In genomic region chr3:90357959-90358358, GRCm38 (mm10) we compare ENCODE assay signal across 22 mouse cellular contexts. TPM values are rescaled to one million over a fixed set of nuclear protein-coding genes. Genes with fewer than 3 reads are reported as not detected.
DNase-seq lines count a peak whose midpoint lies in the region; ATAC-seq and TF ChIP-seq lines count a peak whose summit lies in the region.
"Had no signal": no experiment of that assay in that cellular context is flagged by ENCODE, and none has a peak within 500 bp of the region (broad histone marks: within the 10 kb centered on the region; RNA-seq: fewer than 3 reads in every experiment).

No protein-coding gene starts in this region.

- WGBS in heart, adult 2 months: 60% methylated on average over 7 of the region's 7 CpGs
- WGBS in hindbrain, embryonic 12.5 days: 91% methylated on average over 7 of the region's 7 CpGs
- WGBS in midbrain, postnatal 0 days: 89% methylated on average over 7 of the region's 7 CpGs

- H3K9ac ChIP-seq in heart, adult 2 months (ENCODE audit: low read depth, low read length): no peak overlapping the region
- no peak overlapping the region for H3K9ac ChIP-seq in CH12.LX (ENCODE audit: insufficient read depth, low read depth)
- H3K9ac ChIP-seq in hindbrain, embryonic 12.5 days: no peak overlapping the region
- no peak overlapping the region for H3K9ac ChIP-seq in midbrain, postnatal 0 days (replicated peaks; ENCODE audit: low read length, poor library complexity, severe bottlenecking)

- peaks cover 9% of the 10 kb centered on the region for H3K36me3 ChIP-seq in heart, adult 2 months (ENCODE audit: control insufficient read depth, insufficient read depth, low read length)
- H3K36me3 ChIP-seq in CH12.LX (replicated peaks in 1 of 2; ENCODE audit: control insufficient read depth in 1 of 2, insufficient read depth in 1 of 2, low read length in 1 of 2): peaks cover 41 to 80% of the 10 kb centered on the region in 2 experiments
- H3K36me3 ChIP-seq in hindbrain, embryonic 12.5 days: peaks cover 77% of the 10 kb centered on the region
- peaks cover 54% of the 10 kb centered on the region for H3K36me3 ChIP-seq in midbrain, postnatal 0 days (ENCODE audit: insufficient read depth, low read length)

- no peak for TF ChIP-seq POLR2A in heart, adult 2 months (IDR thresholded peaks at IDR 0.05; ENCODE audit: insufficient read depth, low read depth, low read length)
- no peak for TF ChIP-seq POLR2A in CH12.LX (IDR thresholded peaks at IDR 0.05; ENCODE audit: low read depth, low read length)

- dilution Hi-C loops in CH12.LX (cut with MboI; ENCODE audit: extremely low pct_ligation_motif_present, extremely low pct_unique_long_range_greater_than_20kb, low sequenced_read_pairs): no loop called here

- DNase-seq in heart, adult 11 months: peak; percentile 62
- DNase-seq in heart, adult 2 months: no peak
- no peak for DNase-seq in CH12.LX (ENCODE audit: extremely low read depth)
- peak; percentile 45 for DNase-seq in induced T-regulatory cell, adult 2 months (ENCODE audit: low read depth)
- DNase-seq in thymus, postnatal 10 days (ENCODE audit: low spot score in 2 of 2): no peak
- DNase-seq in midbrain, postnatal 0 days (ENCODE audit: low spot score): no peak
- DNase-seq: adrenal gland, adult 2 months; adrenal gland, adult 8-10 months; adrenal gland, postnatal 10 days; adrenal gland, postnatal 14 days; adrenal gland, postnatal 25 days; adrenal gland, postnatal 36 days; B cell, adult 2 months; cerebellum, adult 11 months; cerebellum, adult 11-12 months; cerebellum, adult 18-20 months; cerebellum, adult 2 months had no signal

- peak overlapping the region; percentile 39 for H3K4me2 ChIP-seq in CH12.LX (ENCODE audit: insufficient read depth, low read depth, poor library complexity, severe bottlenecking)
- H3K4me2 ChIP-seq in hindbrain, embryonic 12.5 days (replicated peaks): no peak overlapping the region
- H3K4me2 ChIP-seq in midbrain, postnatal 0 days (ENCODE audit: low read depth, low read length, poor library complexity, severe bottlenecking): no peak overlapping the region

- intact Hi-C loops in heart, adult 2 months (cut with DNase I): no loop called here

- no peaks in the 10 kb centered on the region for H3K9me3 ChIP-seq in CH12.LX (replicated peaks; ENCODE audit: low read length)
- no peaks in the 10 kb centered on the region for H3K9me3 ChIP-seq in hindbrain, embryonic 12.5 days (replicated peaks)
- H3K9me3 ChIP-seq in midbrain, postnatal 0 days (ENCODE audit: low read length): no peaks in the 10 kb centered on the region
- H3K9me3 ChIP-seq: G1E had no signal

- H3K79me2 ChIP-seq in heart, adult 2 months (replicated peaks; ENCODE audit: control insufficient read depth, insufficient read depth, low read length): no peaks in the 10 kb centered on the region
- peaks cover 4% of the 10 kb centered on the region; the same call in 1 of the 2 replicates for H3K79me2 ChIP-seq in CH12.LX (replicated peaks; ENCODE audit: control insufficient read depth, extremely low read depth, insufficient read depth, poor library complexity, severe bottlenecking)

- no peak overlapping the region for H3K27ac ChIP-seq in heart, adult 2 months
- peak overlapping the region; percentile 57 for H3K27ac ChIP-seq in CH12.LX (ENCODE audit: insufficient read depth, low read depth)
- H3K27ac ChIP-seq in hindbrain, embryonic 12.5 days: no peak overlapping the region
- H3K27ac ChIP-seq in midbrain, postnatal 0 days (ENCODE audit: low read depth, low read length): no peak overlapping the region

- ATAC-seq in CD4-positive, CD25-positive, alpha-beta regulatory T cell, adult 4 months: peak; percentile 43
- no peak for ATAC-seq in hindbrain, embryonic 12.5 days (ENCODE audit: low FRiP score)
- ATAC-seq in midbrain, postnatal 0 days (ENCODE audit: low FRiP score): no peak
- ATAC-seq: activated CD4-positive, CD25-positive, alpha-beta regulatory T cell, adult 4 months; Patski had no signal

- in situ Hi-C loops in CH12.LX (cut with MboI; ENCODE audit: low pct_ligation_motif_present, low pct_unique_long_range_greater_than_20kb, low sequenced_read_pairs): no loop called here

- H3K4me3 ChIP-seq in heart, adult 2 months: no peak overlapping the region
- H3K4me3 ChIP-seq in CH12.LX (replicated peaks in 1 of 3; ENCODE audit: low read depth in 2 of 3, low read length in 2 of 3, poor library complexity in 1 of 3): no peak overlapping the region
- H3K4me3 ChIP-seq in hindbrain, embryonic 12.5 days: no peak overlapping the region
- H3K4me3 ChIP-seq in midbrain, postnatal 0 days (ENCODE audit: low read depth, low read length): no peak overlapping the region

- no peaks in the 10 kb centered on the region for H3K27me3 ChIP-seq in heart, adult 2 months (ENCODE audit: control insufficient read depth, insufficient read depth, low read length)
- no peaks in the 10 kb centered on the region for H3K27me3 ChIP-seq in CH12.LX (replicated peaks)
- no peaks in the 10 kb centered on the region for H3K27me3 ChIP-seq in hindbrain, embryonic 12.5 days
- no peaks in the 10 kb centered on the region for H3K27me3 ChIP-seq in midbrain, postnatal 0 days (ENCODE audit: insufficient read depth, low read length)
- H3K27me3 ChIP-seq: Patski had no signal

- no peak for TF ChIP-seq RAD21 in CH12.LX (IDR thresholded peaks at IDR 0.05; ENCODE audit: low read depth, low read length)

- no peak for TF ChIP-seq EP300 in heart, adult 2 months (IDR thresholded peaks at IDR 0.05; ENCODE audit: insufficient read depth, low read depth, low read length)
- no peak for TF ChIP-seq EP300 in CH12.LX (IDR thresholded peaks at IDR 0.05; ENCODE audit: low read length)

- TF ChIP-seq CTCF in heart, adult 2 months (IDR thresholded peaks at IDR 0.05): no peak
- TF ChIP-seq CTCF in CH12.LX (conservative IDR thresholded peaks at IDR 0.05 in 1 of 2, IDR thresholded peaks at IDR 0.05 in 1 of 2; ENCODE audit: low read depth in 2 of 2, low read length in 2 of 2): no peak
- TF ChIP-seq CTCF in midbrain, postnatal 0 days (IDR thresholded peaks at IDR 0.05): no peak

- no peaks in the 10 kb centered on the region for H3K4me1 ChIP-seq in heart, adult 2 months (ENCODE audit: control insufficient read depth, insufficient read depth, low read length)
- H3K4me1 ChIP-seq in CH12.LX (ENCODE audit: control insufficient read depth in 1 of 2, insufficient read depth in 2 of 2): peaks cover 13 to 25% of the 10 kb centered on the region in 2 experiments; a peak in 3 of 4 replicates
- H3K4me1 ChIP-seq in hindbrain, embryonic 12.5 days: no peaks in the 10 kb centered on the region
- no peaks in the 10 kb centered on the region for H3K4me1 ChIP-seq in midbrain, postnatal 0 days (ENCODE audit: insufficient read depth, low read length)

TF ChIP-seq in CH12.LX, 34 proteins besides CTCF, POLR2A, EP300 and RAD21 (continues in another document):
- TF ChIP-seq HCFC1 (IDR thresholded peaks at IDR 0.05; ENCODE audit: low read depth, low read length) (no peak), ZNF384 (IDR thresholded peaks at IDR 0.05; ENCODE audit: low read depth, low read length) (peak; percentile 40; the same call in 1 of the 2 replicates), MAX (IDR thresholded peaks at IDR 0.05; ENCODE audit: low read length) (no peak), TCF12 (IDR thresholded peaks at IDR 0.05; ENCODE audit: low read depth, low read length) (no peak), USF2 (conservative IDR thresholded peaks at IDR 0.05; ENCODE audit: low read depth, low read length) (no peak), UBTF (IDR thresholded peaks at IDR 0.05; ENCODE audit: low read depth, low read length) (no peak), USF1 (IDR thresholded peaks at IDR 0.05; ENCODE audit: low read depth, low read length) (no peak), JUND (conservative IDR thresholded peaks at IDR 0.05; ENCODE audit: low read depth, low read length) (no peak), IRF4 (IDR thresholded peaks at IDR 0.05; ENCODE audit: low read depth, low read length) (peak; percentile 80), ZKSCAN1 (IDR thresholded peaks at IDR 0.05; ENCODE audit: borderline replicate concordance, low read depth, low read length) (no peak), MYC (IDR thresholded peaks at IDR 0.05; ENCODE audit: low read depth, low read length) (no peak), ZC3H11A (IDR thresholded peaks at IDR 0.05; ENCODE audit: low read depth, low read length) (no peak), MAFK (IDR thresholded peaks at IDR 0.05; ENCODE audit: insufficient replicate concordance, low read length) (no peak), PAX5 (IDR thresholded peaks at IDR 0.05; ENCODE audit: low read length) (no peak), SMC3 (IDR thresholded peaks at IDR 0.05; ENCODE audit: low read depth, low read length) (no peak), MAZ (IDR thresholded peaks at IDR 0.05; ENCODE audit: low read depth, low read length) (no peak), KAT2A (IDR thresholded peaks at IDR 0.05; ENCODE audit: insufficient replicate concordance, low read length) (no peak), ELF1 (IDR thresholded peaks at IDR 0.05; ENCODE audit: low read depth, low read length) (no peak; the same call in 1 of the 2 replicates), ETS1 (conservative IDR thresholded peaks at IDR 0.05; ENCODE audit: low read depth, low read length) (no peak), TBP (conservative IDR thresholded peaks at IDR 0.05; ENCODE audit: low read depth, low read length) (no peak), MXI1 (IDR thresholded peaks at IDR 0.05; ENCODE audit: low read depth, low read length) (no peak), ZMIZ1 (IDR thresholded peaks at IDR 0.05; ENCODE audit: low read depth, low read length) (no peak), NRF1 (IDR thresholded peaks at IDR 0.05; ENCODE audit: low read depth, low read length) (no peak), JUN (IDR thresholded peaks at IDR 0.05; ENCODE audit: insufficient read depth, low read depth, low read length) (no peak), E2F4 (IDR thresholded peaks at IDR 0.05; ENCODE audit: insufficient replicate concordance, low read depth, low read length) (no peak), MEF2A (IDR thresholded peaks at IDR 0.05; ENCODE audit: borderline replicate concordance, low read depth, low read length) (peak; percentile 98), SIN3A (IDR thresholded peaks at IDR 0.05; ENCODE audit: low read length) (no peak)

RNA-seq across cellular contexts. Expression of gene Slc27a3, which starts 31.8 kb away (rescaled TPM):
- 1 to 10 TPM in 1 of 2 experiments, under 1 TPM in 1; 0.76 to 1.1 TPM for total RNA-seq in heart, adult 2 months (2021)
- 2.2 and 3.7 TPM in 2 replicates for polyA plus RNA-seq in heart, adult 2 months (2012; rRNA removed)
- polyA plus RNA-seq in CD4-positive, CD25-positive, alpha-beta regulatory T cell, adult 4 months (2017; shearing (Covaris generic)): under 1 TPM in 1 of 2 experiments, not detected in 1; 0.19 TPM
- total RNA-seq in CH12.LX (2012; rRNA removed): 2.6 TPM in 2 replicates
- 1.3 and 1.5 TPM in 2 replicates for total RNA-seq in CH12.LX (2014; rRNA removed)
- polyA plus RNA-seq in CH12.LX (2012; ENCODE audit: insufficient read length, low read depth): 1.6 and 1.9 TPM in 2 replicates
- polyA plus RNA-seq in hindbrain, embryonic 12.5 days (2016; fragmentation: Nextera tagmentation; extraction: Ambion mirVana): 32.9 and 35.3 TPM in 2 replicates
- 64.8 and 86.6 TPM in 2 replicates for total RNA-seq in midbrain, postnatal 0 days (2014; rRNA removed)
- polyA plus RNA-seq in midbrain, postnatal 0 days (2015; fragmentation: Nextera tagmentation; extraction: Ambion mirVana): 30.8 and 31.4 TPM in 2 replicates

Comparison
In these comparisons a context has a peak if more than half of its experiments do, and no peak if none do; other contexts are left out.
1. DNase-seq: peak in heart, adult 11 months (single experiment) and induced T-regulatory cell, adult 2 months (single experiment); none in heart, adult 2 months (0 of 2), CH12.LX (single experiment), thymus, postnatal 10 days (0 of 2) and midbrain, postnatal 0 days (single experiment).